Mouse (Mus musculus) MEL (cell line): ENCODE measurements around the gene Isx.

Experiments
- BHLHE40 ChIP-seq: IDR thresholded peaks from 2 replicates; pipeline ENCODE4 v1.6.1; 2012; ENCODE audit warnings: low read depth, mild to moderate bottlenecking, inconsistent platforms, low read length, improper control_type of control experiment, borderline replicate concordance
- ETS1 ChIP-seq: IDR thresholded peaks from 2 replicates; pipeline ENCODE4 v1.6.1; 2012; ENCODE audit warnings: low read depth, mild to moderate bottlenecking, inconsistent platforms, low read length, improper control_type of control experiment, moderate library complexity
- JUND ChIP-seq: IDR thresholded peaks from 2 replicates; pipeline ENCODE4 v1.6.1; 2011; ENCODE audit warnings: low read depth, mild to moderate bottlenecking, improper control_type of control experiment, low read length
- NRF1 ChIP-seq: IDR thresholded peaks from 2 replicates; pipeline ENCODE4 v1.6.1; 2014; ENCODE audit warnings: low read depth, mild to moderate bottlenecking, inconsistent platforms, low read length, improper control_type of control experiment, moderate library complexity; ENCODE audit not compliant: poor library complexity, insufficient read depth, severe bottlenecking
- POLR2A ChIP-seq, 2 experiments: IDR thresholded peaks; 2 replicates each; pipeline ENCODE4 v1.6.1; 2011 to 2012; ENCODE audit warnings: low read length in 2 of 2, mild to moderate bottlenecking in 2 of 2, control low read depth in 1 of 2, improper control_type of control experiment in 1 of 2, low read depth in 1 of 2, moderate library complexity in 1 of 2; ENCODE audit not compliant: control insufficient read depth in 1 of 2, insufficient read depth in 1 of 2, poor library complexity in 1 of 2

DNA sequence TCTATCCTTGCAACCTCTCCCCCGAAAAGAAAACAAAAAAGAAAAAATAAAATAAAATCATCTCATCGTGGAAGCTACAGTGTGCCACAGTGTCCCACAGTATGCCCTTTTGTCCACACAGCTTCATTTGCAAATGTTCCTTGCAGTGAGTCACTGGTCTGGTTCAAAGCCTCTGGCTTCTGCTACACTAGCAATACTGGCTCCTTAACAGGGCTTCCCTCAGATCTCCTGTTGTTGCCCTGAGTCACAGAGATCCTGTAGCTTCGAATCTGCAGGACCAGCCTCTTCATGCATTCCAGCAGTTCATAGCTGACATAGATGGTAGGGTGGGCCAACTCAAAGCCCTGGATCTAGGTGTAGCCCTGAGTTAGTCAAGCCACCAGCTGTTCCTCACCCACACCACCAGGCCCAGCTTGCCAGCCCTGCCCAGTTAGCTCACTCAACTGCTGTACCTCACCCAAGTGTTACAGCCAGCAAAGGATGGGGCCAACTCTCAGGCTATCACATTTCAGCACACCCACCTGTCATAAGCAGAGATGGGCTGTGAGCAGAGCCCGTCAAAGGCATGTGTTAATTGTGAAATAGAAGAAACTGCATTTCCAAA, 2.5 kb upstream of the Isx start:
- TF ChIP-seq JUND (no peak), NRF1 (no peak), ETS1 (no peak), POLR2A (IDR thresholded peaks at IDR 0.05; ENCODE audit: control insufficient read depth in 1 of 2, insufficient read depth in 1 of 2, low read depth in 1 of 2, low read length in 2 of 2, poor library complexity in 1 of 2) (no peak), BHLHE40 (no peak)
